Mouse (Mus musculus) neutrophil, adult 5-6 weeks (primary cell): ENCODE data around the gene Rpl39. TPM values are rescaled to one million over a fixed set of nuclear protein-coding genes. Genes with fewer than 3 reads are reported as not detected.

Experiments
- ATAC-seq: fragments of 151-379, 151-347 bp; 2 replicates; pipeline ENCODE4 v1.8.0; 2017; ENCODE audit warnings: mild to moderate bottlenecking, moderate TSS enrichment; ENCODE audit not compliant: insufficient number of reproducible peaks, poor library complexity, low FRiP score, severe bottlenecking; ENCODE audit errors: extremely low read depth
- total RNA-seq: library from RNA; stranded (forward); fragments of 200-1000 nt; gene quantifications from 2 replicates; pipeline ENCODE4 v1.2.3, GENCODE M21; 2017

Rpl39 gene
- total RNA-seq, 1 experiment from 2014 or later: 888 TPM

DNA sequence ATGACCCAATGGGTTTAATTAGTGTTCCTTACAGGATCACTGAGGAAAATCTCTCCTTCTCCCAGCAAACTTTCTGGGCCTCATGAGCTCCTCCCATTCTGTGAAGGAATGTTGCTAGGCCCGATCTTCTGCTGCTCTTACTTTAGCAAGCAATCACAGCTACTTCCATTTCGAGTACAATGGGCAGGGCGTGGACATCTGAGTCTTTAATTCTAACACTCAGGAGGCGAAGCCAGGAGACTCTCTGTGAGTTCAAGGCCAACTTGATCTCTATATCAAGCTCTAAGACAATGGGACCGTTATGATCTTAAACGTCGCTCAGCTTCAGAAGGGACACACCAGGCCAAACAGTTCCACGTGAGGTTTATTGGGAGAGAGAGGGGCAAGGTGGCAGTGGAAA is 8.6 kb downstream of the Rpl39 start:
- no peak for ATAC-seq

DNA sequence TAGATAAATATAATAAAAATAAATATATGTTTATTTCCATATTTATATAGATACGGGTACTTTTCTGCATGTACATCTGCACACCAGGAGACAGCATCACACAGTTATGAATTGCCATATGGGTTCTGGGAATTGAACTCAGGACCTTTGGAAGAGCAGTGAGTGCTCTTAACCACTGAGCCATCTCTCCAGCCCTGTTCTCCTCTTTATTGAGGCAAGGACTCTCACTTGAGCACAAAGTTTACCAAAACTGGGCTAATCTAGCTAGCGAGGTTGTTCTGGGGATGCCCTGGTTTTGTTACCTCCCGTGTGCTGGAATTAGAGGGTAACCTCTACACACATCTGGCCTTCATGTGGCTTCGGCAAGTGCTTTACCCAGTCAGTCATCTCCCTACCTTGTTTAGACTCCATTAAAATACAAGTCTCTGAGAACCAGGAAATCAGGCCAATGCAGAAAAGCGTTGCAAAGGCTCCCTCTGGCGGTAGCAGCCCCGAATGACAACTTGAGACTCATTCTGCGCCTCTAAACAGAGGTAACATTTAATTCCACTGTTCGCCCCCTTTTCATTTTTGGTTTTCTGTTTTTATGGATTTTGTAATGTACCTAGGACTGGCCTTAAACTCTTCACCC is 10.8 kb downstream of the Rpl39 start:
- ATAC-seq: peak; percentile 60; the same call in 1 of the 2 replicates

DNA sequence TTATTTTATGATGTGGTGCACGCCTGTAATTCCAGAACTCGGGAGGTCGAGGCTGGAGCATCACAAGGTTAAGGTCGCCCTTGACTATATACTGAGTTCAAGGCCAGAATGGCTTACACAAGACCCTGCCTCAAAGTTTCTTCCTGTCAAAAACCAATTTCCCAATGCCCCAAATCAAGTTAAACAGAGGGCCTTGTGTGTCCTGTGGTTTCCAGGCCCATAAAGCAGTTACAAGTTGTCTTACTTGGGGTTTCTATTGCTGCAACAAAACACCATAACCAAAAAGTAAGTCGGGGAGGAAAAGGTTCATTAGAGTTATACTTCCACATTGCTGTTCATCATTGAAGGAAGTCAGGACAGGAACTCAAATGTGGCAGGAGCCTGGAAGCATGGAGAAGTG is 16.4 kb downstream of the Rpl39 start:
- ATAC-seq: no peak

DNA sequence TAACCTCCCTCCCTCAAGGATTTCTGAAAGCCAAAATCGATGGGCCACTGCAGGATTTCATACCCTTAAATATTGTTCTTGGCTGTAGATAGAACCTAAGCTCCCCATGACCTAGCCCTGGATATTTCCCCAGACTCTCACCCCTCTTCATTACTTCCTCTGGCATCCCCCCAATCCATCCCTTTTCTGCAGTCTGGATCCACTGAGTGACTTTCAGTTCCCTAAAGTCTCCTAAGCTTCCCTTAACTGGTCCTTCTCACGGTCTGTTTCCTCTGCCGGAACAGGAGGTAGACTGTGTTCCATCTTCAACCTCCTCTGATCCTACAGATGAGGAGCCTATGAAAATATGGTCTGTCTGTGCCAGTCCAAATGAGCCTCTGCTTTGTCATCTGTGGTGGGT is 17.9 kb downstream of the Rpl39 start:
- no peak for ATAC-seq

DNA sequence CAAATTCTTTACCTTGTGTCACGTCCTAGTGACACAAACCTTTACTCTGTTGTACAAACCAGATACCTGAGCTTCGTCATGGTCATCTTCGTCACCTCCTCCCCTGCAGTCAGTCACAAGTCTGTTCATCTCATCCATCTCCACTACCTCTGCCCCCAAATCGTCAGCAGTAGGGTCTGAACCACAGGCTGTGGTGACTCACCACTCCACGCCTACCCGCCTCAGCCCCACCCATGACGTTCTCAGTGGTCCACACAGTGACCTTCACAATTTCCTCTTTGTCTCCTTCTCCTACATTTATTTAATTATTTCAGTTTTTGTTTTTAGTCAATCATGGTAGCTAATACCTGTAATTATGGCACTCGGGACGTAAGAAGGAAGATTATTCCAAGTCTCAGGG is 21.3 kb downstream of the Rpl39 start:
- no peak for ATAC-seq

DNA sequence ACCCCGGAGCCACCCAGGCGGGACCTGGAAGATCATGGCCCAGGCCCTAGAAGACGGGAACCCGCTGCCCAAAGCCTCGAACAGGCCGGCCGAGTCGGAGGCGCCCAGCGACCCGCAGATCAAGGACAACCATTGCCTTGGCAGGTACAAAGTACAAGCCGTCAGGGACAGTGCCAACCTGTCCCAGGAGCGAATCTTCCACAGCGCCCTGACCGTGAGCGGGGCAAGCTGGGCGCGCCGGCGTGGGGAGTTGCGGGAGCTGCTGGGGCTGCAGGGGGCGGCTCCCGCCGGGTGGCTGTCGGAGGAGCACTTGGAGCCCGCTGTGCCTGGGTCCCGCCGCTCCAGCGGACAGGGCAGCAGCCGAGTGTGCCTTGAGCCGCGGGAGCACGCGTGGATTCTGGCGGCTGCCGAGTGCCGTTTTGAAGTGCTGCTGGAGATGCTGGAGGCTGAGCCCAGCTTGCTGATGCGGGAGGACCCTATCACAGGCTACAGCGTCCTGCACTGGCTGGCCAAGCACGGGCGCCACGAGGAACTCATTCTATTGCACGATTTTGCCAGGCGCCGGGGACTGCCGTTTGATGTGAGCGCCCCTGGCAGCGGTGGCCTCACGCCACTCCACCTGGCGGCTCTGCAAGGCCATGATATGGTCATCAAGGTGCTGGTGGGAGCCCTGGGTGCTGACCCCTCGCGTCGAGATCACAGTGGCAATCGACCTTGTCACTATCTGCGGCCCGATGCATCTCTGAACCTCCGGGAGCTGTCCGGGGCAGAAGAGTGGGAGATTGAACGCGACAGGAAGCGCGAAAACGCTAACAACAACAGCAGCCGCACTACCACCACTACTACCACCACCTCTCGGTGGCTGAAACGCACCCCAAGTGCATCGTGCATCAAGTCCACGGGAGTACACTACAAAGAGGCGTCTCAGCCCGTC is 36.0 kb downstream of the Rpl39 start:
- ATAC-seq: no peak

DNA sequence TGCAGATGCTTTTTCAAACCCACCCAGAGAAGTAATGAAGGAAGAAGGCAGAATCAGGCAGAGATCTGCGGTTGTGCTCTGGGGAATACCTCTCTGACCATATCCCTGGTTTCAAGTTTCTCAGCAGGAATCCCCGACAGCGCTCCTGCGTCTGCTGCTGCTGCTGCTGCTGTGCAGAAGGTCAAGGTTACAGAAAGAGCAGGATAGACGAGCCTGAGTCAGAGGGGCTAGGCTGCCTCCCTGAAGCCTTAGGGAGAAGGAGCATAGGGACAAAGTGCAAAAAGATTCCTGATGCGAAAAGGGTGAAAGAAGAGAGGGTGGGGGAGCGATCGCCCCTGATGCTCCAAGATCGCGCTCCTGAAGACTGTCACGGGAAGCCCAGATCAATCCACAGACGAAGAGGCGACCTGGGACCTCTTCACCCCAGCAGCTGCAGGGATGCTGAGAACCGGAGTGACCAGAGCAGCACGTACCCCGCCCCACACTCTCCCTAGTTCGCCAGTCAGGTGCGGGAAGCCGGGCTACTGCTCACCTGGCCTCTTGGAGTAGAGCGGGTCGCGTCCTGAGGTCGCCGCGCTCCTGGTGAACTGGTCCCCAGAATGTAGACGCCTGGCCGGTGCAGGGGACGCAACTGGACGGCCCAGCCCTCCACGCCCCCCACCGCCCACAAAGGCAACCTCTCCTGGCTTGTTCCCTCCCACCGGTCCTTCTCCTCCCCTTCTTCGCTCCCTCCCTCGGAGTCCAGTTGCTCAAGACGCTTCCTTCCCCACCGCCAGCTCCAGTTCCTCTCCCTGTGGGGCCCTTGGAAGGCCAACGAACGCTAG is 36.9 kb downstream of the Rpl39 start, which contains the start of gene Sowahd:
TSS of gene Sowahd (plus strand) at position 780 of the 824 bp plus-strand sequence.
- ATAC-seq: no peak

DNA sequence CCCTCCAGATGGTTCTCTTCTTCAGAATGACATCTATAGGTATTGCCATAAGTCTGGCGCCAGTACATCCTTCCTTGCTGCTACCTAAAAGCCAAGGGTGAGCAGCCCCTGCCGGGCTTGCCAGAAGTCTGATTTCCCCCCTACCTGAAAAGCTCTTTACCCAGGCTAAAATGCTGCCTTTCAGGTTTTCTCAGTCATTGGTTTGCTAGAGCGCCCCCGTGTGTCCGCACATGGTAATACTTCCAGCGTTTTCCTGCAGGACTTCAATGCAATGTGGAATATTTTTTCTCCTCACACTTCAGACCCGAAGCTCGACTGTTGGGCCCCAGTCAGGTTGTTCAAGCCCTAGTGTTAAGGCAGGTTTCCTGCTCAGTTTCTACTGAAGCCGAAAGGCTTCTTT is 42.5 kb downstream of the Rpl39 start:
- no peak for ATAC-seq

Other genes starting within 250 kb of the Rpl39 start
- gene Ube2a, start 211.5 kb downstream of the Rpl39 start, total RNA-seq: 18.5 and 20.9 TPM in 2 replicates
- gene C330007P06Rik, start 211.3 kb downstream of the Rpl39 start, total RNA-seq: 44.5 and 47.8 TPM in 2 replicates
- gene Nkrf, start 182.5 kb downstream of the Rpl39 start, total RNA-seq: 5.5 and 5.7 TPM in 2 replicates
- 74.5 and 78.8 TPM in 2 replicates for gene Sept6, start 93.6 kb downstream of the Rpl39 start, total RNA-seq
- not detected in 2 replicates for gene Sowahd, start 36.6 kb downstream of the Rpl39 start, total RNA-seq
- gene Upf3b, start 24.9 kb upstream of the Rpl39 start, total RNA-seq: 51.4 and 64.9 TPM in 2 replicates
- 26.3 and 28.1 TPM in 2 replicates for gene Nkap, start 41.4 kb upstream of the Rpl39 start, total RNA-seq
- gene Akap14, start 83.4 kb upstream of the Rpl39 start, total RNA-seq: not detected in 2 replicates
- gene Ndufa1, start 105.8 kb upstream of the Rpl39 start, total RNA-seq: 42.2 and 70.6 TPM in 2 replicates
- 3.3 and 4.4 TPM in 2 replicates for gene Rnf113a1, start 105.8 kb upstream of the Rpl39 start, total RNA-seq
- not detected in 2 replicates for gene Gm9, start 125.6 kb upstream of the Rpl39 start, total RNA-seq
- gene Rhox1, start 136.9 kb upstream of the Rpl39 start, total RNA-seq: not detected in 2 replicates
- not detected in 2 replicates for gene Rhox2a, start 159.6 kb upstream of the Rpl39 start, total RNA-seq
- not detected in 2 replicates for gene Rhox3a, start 164.5 kb upstream of the Rpl39 start, total RNA-seq
- gene Rhox4a, start 179.9 kb upstream of the Rpl39 start, total RNA-seq: not detected in 2 replicates